Mouse (Mus musculus): Measurements from ENCODE around the gene Hist1h3f.
A peak's percentile ranks its signal among the peaks of the same experiment; 100 is the strongest.

The Hist1h3f gene

GRCm38 (mm10) chr13:23543965-23544786 is at the start of gene Hist1h3f:
Hist1h3f (plus strand) TSS chr13:23544052.
- DNase-seq (ENCODE audit: low spot score) = peak; percentile 69

- DNase-seq (ENCODE audit: low spot score) = no peak
Observed at GRCm38 (mm10) chr13:23495526-23495925, 48.3 kb upstream of the Hist1h3f start.

GRCm38 (mm10) chr13:23497656-23498321 is 46.1 kb upstream of the Hist1h3f start:
- DNase-seq (ENCODE audit: low spot score) = no peak

- no peak for DNase-seq (ENCODE audit: low spot score)
Observed at GRCm38 (mm10) chr13:23498653-23499052, 45.2 kb upstream of the Hist1h3f start.

GRCm38 (mm10) chr13:23499943-23500342 is 43.9 kb upstream of the Hist1h3f start:
- DNase-seq (ENCODE audit: low spot score) = no peak

- DNase-seq (ENCODE audit: low spot score) = peak; percentile 36
Observed at GRCm38 (mm10) chr13:23500424-23501200, 43.2 kb upstream of the Hist1h3f start.

- no peak for DNase-seq (ENCODE audit: low spot score)
Observed at GRCm38 (mm10) chr13:23501511-23501910, 42.3 kb upstream of the Hist1h3f start.

- DNase-seq (ENCODE audit: low spot score) = no peak
Observed at GRCm38 (mm10) chr13:23502031-23502567, 41.8 kb upstream of the Hist1h3f start.

- DNase-seq (ENCODE audit: low spot score) = no peak
Observed at GRCm38 (mm10) chr13:23502916-23503315, 40.9 kb upstream of the Hist1h3f start.

- no peak for DNase-seq (ENCODE audit: low spot score)
Observed at GRCm38 (mm10) chr13:23503797-23504196, 40.1 kb upstream of the Hist1h3f start.

GRCm38 (mm10) chr13:23505662-23506345 is 38.0 kb upstream of the Hist1h3f start:
- DNase-seq (ENCODE audit: low spot score) = no peak

- peak; percentile 15 for DNase-seq (ENCODE audit: low spot score)
Observed at GRCm38 (mm10) chr13:23506351-23506750, 37.5 kb upstream of the Hist1h3f start.

GRCm38 (mm10) chr13:23506819-23507515 is 36.9 kb upstream of the Hist1h3f start:
- no peak for DNase-seq (ENCODE audit: low spot score)

GRCm38 (mm10) chr13:23510127-23510526 is 33.7 kb upstream of the Hist1h3f start:
- DNase-seq (ENCODE audit: low spot score) = no peak

GRCm38 (mm10) chr13:23513517-23513916 is 30.3 kb upstream of the Hist1h3f start:
- no peak for DNase-seq (ENCODE audit: low spot score)

- no peak for DNase-seq (ENCODE audit: low spot score)
Observed at GRCm38 (mm10) chr13:23515281-23515680, 28.6 kb upstream of the Hist1h3f start.

GRCm38 (mm10) chr13:23515826-23516620 is 27.8 kb upstream of the Hist1h3f start:
- DNase-seq (ENCODE audit: low spot score) = no peak

GRCm38 (mm10) chr13:23516822-23517602 is 26.8 kb upstream of the Hist1h3f start:
- peak; percentile 69 for DNase-seq (ENCODE audit: low spot score)

GRCm38 (mm10) chr13:23517603-23518294 is 26.1 kb upstream of the Hist1h3f start:
- DNase-seq (ENCODE audit: low spot score) = peak; percentile 83

Data from ovary, postnatal 36 days (tissue).